Mouse (Mus musculus): ENCODE measurements around the gene Nav3.

DNA sequence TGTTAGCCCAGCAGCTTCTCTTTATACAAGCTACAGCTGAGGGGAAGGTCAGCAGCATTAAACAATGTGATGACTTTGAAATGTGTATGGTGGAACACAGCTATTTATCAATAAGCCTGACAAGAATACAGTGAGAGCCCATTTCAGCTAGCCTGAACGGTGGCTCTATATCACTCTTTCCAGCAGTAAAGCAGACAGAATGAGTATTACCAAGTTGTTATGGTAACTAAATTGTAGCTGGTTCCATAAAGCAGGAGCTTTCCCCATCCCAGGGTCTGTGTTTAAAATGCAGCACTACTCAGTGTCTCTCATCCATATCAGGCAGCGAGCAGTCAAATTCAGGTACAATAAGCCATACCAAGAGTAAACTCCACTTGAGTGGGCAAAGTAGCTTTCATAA is 27.0 kb downstream of the Nav3 start:
- TF ChIP-seq CTCF (IDR thresholded peaks at IDR 0.05; ENCODE audit: low read depth, low read length): no peak
- TF ChIP-seq POLR2A (IDR thresholded peaks at IDR 0.05; ENCODE audit: extremely low read depth, insufficient read depth, low read length): no peak

All from liver, adult 2 months (tissue).